Mouse (Mus musculus) adrenal gland, adult 8-10 months (tissue): ENCODE results near the gene Tmie. TPM values are rescaled to one million over a fixed set of nuclear protein-coding genes. Genes with fewer than 3 reads are reported as not detected.
"Not testable (repeated sequence)": the region's sequence is repeated elsewhere in the genome, so short reads cannot be mapped to it uniquely, and the experiment has no call there.

Source experiments
- DNase-seq: peaks from one replicate; pipeline ENCODE4 v3.0.0; 2022
- microRNA-seq, 2 experiments: library from miRNA; unstranded; fragments of <30 nt; microRNA quantifications; one replicate each; pipeline ENCODE4 v1.2.0; 2022
- total RNA-seq, 4 experiments: library from RNA; stranded (reverse); gene quantifications; 2 replicates each; pipeline ENCODE4 v1.2.4; 2022

Gene Tmie
- total RNA-seq, 4 experiments from 2014 or later = 2.3 to 7.5 (median 5.1) TPM

DNA sequence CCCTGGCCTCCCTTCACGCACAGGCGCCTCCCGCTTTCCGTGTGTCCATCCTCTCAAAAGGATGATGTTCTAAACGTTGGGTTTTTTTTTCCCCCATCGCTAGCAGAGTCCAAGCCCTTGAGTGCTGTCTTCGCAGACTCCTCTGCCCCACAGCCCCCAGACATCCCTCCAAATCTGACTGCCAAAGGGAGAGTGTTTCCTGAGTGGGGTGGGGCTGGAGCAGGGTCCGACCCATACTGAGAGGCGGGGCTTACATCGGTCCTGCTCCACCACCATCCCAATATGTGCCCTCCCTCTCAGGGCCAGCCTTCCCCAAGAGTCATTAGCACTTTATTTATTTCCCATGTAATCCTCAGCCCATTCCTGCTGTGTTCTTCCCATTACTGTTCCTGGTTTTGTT lies 45.0 kb downstream of the Tmie start:
- no peak for DNase-seq

DNA sequence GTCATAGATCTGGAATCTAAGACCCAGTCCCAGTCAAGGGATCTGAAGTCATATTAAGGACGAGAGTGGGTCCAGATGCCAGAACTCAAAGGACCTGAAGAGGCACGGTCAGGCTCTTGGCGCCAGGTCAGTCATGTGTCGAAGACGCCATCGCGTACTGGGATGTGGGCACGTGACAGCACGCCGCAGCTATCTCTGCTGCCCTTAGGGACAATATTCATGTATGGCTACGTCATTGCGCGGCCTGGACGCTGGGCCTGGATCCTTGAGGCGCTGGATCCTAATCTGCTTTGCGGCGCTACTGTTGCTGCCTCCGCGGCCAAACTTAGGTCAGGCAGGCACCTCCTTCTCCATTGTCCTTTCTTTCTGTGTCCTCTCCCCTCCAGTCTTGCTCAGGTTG lies 45.5 kb downstream of the Tmie start, which contains the start of gene Prss45:
Gene Prss45 (plus strand): TSS at position 178 of the 400 bp plus-strand sequence.
- DNase-seq = no peak

DNA sequence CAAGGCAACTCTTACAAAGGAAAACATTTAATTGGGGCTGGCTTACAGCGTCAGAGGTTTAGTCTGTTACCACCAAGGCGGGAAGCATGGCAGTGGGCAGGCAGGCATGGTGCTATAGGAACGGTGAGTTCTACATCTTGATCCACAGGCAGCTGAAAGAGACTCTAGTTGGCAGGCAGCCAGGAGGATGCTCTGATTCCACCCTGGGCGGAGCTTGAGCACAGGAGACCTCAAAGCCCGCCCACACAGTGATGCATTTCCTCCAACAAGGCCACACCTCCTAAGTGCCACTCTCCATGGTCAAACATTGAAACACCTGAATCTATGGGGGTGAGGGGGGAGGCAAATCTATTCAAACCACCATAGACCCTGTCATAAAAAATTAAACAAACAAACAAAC lies 46.9 kb downstream of the Tmie start:
- DNase-seq = no peak

DNA sequence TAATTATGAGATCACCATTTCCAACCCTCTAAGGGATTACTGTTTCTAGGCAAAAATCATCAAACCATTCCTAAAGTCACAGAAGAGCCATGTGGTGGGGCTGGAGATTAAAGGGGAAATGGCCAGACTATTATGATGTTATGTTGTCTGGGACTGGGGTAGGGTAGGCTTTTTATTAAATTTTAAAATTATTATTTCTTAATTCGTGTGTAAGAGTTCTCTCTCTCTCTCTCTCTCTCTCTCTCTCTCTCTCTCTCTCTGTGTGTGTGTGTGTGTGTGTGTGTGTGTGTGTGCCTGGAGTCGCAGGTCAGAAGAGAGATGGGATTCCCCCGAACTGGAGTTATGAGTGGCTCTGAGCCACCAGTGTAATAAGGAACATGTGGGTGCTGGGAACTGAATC lies 53.5 kb downstream of the Tmie start, which contains the start of gene Prss43:
Gene Prss43 (plus strand): TSS at position 301 of the 400 bp plus-strand sequence.
- DNase-seq = no peak

DNA sequence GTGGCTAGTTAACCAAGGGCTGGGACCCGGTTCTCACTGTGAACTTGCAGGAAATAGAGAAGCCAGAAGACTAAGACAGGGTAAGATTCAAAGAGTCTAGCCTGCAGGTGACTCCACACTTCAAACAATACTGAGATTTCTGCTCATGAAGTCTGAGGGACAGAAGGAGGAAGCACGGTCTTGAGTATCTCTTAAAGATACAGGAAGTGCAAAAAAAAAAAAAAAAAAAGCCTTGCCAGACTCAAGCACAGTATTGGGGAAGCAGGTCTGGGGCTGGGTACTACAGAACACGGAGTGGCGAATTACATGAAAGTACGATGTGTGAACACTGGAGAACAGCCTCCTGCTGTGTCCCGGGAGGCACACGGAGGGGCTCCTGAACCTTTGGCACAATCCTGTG lies 54.1 kb downstream of the Tmie start:
- no peak for DNase-seq

DNA sequence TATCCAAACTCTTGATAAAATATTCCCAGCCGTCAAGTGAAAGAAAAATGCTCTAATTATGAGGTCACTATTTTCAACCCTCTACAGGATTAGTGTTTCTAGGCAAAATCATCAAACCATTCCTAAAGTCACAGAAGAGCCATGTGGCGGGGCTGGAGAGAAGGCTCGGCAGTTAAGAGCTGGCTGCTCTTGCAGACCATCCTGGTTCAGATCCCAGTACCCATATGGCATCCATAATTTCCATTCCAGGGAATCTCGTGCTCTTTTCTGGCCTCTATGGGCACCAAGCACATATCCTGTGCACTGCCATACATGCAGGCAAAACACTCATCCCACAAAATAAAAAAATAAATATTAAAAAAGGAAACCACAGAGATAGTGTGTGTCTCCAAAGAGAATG lies 54.5 kb downstream of the Tmie start:
- DNase-seq = no peak

DNA sequence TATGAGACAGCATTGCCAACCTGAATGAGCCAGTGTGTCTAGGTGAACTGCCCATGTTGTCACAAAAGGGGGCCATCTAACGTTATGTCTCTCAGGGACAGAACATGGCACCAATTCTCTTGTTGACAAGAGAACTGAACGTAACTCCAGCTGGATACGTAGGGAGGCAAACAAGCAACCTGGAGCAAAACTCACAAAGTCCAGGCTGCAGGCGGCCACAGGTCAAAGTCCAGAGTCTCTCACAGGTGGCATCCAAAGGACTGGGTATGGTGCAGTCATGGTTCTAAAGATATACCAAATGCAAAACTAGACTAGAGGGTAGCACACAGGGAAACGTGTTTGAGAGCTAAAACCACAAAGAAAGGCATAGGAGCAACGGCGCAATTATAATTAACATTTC lies 58.5 kb downstream of the Tmie start:
- no peak for DNase-seq

DNA sequence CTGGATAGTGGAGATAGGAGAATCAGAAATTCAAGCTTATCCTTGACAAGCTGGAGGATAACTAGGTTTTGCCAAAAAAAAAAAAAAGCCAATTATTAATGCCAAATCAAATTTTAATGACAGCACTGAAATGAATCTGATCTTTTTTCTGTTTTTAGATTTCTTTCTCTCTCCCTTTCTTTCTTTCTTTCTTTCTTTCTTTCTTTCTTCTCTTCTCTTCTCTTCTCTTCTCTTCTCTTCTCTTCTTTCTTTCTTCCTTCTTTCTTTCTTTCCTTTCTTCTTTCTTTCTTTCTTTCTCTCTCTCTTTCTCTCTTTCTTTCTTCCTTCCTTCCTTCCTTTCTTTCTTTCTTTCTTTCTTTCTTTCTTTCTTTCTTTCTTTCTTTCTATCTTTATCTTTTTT lies 59.4 kb downstream of the Tmie start:
- not testable (repeated sequence) for DNase-seq

Small RNAs within 50 kb of the gene (microRNA-seq; reads per million reads assigned to microRNA genes)
- 0 reads per million in 2 experiments for gene Gm24269

Other genes starting within 250 kb of the Tmie start
- 10 to 100 TPM in 2 of 4 experiments, 1 to 10 TPM in 2; 7.7 to 18.1 (median 13.1) TPM for gene Nbeal2, start 226.0 kb downstream of the Tmie start, total RNA-seq
- 10 to 100 TPM; 62.7 to 77.9 (median 68.5) TPM for gene Ccdc12, start 223.6 kb downstream of the Tmie start, total RNA-seq
- under 1 TPM in 2 of 4 experiments, not detected in 2; 0.26 to 0.40 TPM for gene Myl3, start 138.3 kb downstream of the Tmie start, total RNA-seq
- 10 to 100 TPM in 1 of 4 experiments, 1 to 10 TPM in 3; 7.2 to 12.3 (median 9.3) TPM for gene Pth1r, start 133.0 kb downstream of the Tmie start, total RNA-seq
- gene Prss42, start 81.9 kb downstream of the Tmie start, total RNA-seq = not detected
- not detected for gene Prss44, start 66.1 kb downstream of the Tmie start, total RNA-seq
- gene Prss43, start 53.4 kb downstream of the Tmie start, total RNA-seq = not detected
- gene Prss45, start 45.5 kb downstream of the Tmie start, total RNA-seq = under 1 TPM in 1 of 4 experiments, not detected in 3; 0.24 TPM
- gene Prss46, start 35.6 kb downstream of the Tmie start, total RNA-seq = not detected
- not detected for gene Prss50, start 22.1 kb downstream of the Tmie start, total RNA-seq
- gene Als2cl, start 243 bp downstream of the Tmie start, total RNA-seq = 10 to 100 TPM; 16.4 to 43.7 (median 30.2) TPM
- not detected for gene Fam240a, start 36.7 kb upstream of the Tmie start, total RNA-seq
- gene Tdgf1, start 66.0 kb upstream of the Tmie start, total RNA-seq = under 1 TPM in 1 of 4 experiments, not detected in 3; 0.14 TPM
- gene Lrrc2, start 71.4 kb upstream of the Tmie start, total RNA-seq = 10 to 100 TPM; 13.0 to 17.1 (median 14.1) TPM
- gene Rtp3, start 110.5 kb upstream of the Tmie start, total RNA-seq = 1 to 10 TPM; 2.5 to 4.6 (median 3.9) TPM
- 1 to 10 TPM in 3 of 4 experiments, under 1 TPM in 1; 0.87 to 3.2 (median 2.0) TPM for gene Ltf, start 139.2 kb upstream of the Tmie start, total RNA-seq
- gene Ccrl2, start 177.4 kb upstream of the Tmie start, total RNA-seq = 10 to 100 TPM in 2 of 4 experiments, 1 to 10 TPM in 2; 5.4 to 12.8 (median 9.8) TPM
- 10 to 100 TPM; 49.1 to 60.0 (median 53.9) TPM for gene Lrrfip2, start 237.5 kb upstream of the Tmie start, total RNA-seq